Mouse (Mus musculus): ENCODE data around the gene Slc16a12.
"Not testable (repeated sequence)": the region's sequence is repeated elsewhere in the genome, so short reads cannot be mapped to it uniquely, and the experiment has no call there.

The Slc16a12 gene

DNA sequence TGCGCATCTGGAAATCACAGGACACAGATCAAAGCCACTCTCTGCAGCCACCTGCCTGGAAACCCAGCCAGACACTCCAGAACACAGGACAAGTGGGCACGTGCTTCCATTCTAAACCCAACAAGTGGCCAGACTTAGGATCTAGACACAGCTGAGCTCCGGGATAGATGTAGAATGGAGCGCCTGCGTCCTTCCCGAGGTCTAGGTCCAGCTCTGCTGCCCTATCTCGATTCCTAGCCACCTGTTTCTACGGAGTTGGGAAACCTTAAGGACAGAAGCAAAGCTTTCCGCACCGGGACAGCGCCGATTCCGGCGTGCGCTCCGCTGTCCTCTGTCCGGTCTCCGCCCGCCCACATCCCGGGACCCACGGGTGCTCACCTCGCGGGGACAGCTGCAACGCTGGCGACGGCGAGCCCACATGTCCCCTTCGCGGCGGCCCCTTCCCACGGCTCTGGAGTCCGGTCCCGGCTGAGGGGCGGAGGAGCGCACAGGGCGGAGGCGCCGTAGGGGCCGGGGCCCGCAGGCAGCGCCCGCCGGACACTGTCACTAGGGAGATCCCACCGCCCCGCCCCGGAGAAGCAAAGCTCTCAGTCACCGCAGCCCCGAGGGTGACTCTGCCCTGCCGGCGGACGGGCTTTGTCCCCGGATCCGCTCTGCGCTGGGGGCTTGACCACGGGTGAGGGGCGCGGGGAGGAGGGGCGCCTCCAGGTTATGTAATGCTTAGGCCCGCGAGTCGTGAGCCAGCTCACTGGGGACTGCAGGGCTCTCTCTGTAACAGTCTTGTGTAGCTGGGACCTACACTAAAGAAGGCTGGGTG, at the start of gene Slc16a12:
Slc16a12 (minus strand) TSS at position 602 of the 817 bp plus-strand sequence.
- peak; percentile 66 for DNase-seq

DNA sequence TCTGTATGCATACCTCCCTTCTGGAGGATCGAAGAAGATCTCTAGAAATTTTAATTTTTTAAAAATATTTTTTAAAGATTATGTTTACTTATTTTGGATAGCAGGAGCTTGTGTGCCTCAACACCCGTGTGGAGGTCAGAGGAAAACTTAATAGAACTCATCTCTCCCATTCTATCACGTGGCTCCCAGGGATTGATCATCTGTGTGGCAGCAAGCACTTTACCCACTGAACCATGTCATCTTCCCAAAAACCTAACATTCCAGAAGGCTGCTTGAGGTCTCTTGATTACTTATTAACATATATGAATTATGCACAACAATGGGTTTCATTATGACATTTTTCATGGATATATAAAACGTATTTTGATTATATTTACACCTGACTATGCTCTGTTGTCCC, 49.3 kb upstream of the Slc16a12 start:
- no peak for DNase-seq

DNA sequence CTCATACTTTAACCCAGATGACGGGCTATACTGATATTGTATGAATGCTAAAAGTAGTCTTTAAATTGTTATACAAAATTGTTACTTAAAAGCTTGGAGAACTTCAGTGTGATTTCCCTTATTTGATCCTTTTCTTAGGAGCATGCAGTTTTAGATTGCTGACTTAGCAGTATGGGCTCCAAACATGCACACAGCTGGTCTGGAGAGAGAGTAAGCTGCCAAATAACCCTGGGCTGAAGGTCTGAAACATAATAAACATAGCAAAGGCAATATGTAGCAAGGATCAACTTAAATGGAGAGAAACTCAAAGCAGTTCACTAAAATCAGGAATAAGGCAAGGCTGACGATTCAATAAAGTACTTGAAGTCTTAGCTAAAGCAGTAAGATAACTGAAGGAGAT, 35.4 kb upstream of the Slc16a12 start:
- DNase-seq = no peak

DNA sequence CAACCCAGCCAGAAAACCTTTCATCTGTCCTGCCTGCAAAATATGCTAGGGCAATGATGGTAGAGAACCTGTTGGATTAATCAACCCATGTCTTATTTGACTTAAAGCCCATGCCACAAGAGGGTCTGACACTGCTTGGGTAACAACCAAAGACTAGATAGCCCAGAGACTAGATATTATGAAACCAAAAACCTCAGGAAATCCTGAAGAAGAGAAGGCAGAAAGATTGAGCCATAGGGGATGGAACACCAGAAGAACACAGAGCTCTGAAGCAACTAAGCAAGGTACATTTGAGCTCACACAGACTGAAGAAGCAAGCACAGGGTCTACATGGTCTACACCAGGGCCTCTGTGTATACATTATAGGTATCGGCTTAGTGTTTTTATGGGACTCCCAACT, 31.9 kb upstream of the Slc16a12 start:
- DNase-seq = no peak

DNA sequence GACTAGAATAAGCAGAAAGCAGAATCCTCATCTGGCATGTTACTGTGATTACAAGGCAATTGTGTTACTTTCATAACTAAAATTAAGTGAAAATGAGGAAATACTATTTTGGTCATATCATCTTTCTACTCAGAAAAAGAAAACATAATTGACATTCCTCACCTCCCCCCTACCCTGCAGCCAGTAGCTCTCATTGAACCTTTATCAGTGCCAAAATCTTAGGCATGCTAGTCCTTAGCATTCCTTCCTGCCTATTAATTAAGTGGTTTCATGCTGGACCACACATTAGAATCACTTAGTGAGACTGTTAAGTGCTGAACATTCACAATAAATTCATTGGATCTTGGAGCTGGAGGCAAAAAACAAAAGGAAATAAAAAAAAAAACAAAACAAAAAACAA, 31.0 kb upstream of the Slc16a12 start:
- no peak for DNase-seq

DNA sequence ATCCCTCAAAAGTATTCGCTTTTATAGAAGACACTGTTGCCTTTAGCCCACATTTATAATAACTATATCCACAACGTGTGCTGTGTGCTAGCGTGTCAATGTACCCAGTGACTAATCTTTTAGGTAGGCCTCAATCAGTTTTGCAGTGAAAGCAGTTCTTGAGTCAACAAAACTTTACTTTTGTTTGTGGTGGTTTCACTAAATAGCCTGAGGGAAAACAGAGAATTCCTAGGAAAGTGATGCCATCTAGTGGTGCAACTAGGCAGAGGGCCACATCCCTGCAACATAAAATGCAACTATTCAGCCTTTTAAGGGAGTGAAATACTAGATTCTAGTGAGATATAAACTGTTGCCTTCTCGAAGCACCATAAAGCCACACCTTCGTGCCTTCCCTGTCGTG, 25.7 kb upstream of the Slc16a12 start:
- DNase-seq = peak; percentile 73

DNA sequence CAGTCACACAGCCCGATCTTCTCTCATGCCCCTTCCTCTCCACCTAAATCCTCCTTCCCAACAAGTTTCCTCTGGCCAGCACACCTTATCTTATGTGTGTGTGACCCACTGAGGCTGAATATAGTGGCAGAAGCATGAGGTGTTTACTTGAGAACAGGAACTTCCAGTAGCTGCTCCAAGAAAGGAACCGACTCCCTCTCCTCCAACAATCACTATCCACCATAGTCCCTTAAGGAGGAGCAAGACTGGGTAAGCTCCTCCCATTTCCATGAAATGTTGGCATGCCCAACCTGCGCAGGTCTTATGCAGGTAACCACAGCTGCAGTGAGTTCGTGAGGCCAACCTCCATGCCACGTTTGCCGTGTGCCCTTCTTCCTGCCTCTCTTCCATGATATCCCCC, 23.7 kb upstream of the Slc16a12 start:
- DNase-seq = no peak

DNA sequence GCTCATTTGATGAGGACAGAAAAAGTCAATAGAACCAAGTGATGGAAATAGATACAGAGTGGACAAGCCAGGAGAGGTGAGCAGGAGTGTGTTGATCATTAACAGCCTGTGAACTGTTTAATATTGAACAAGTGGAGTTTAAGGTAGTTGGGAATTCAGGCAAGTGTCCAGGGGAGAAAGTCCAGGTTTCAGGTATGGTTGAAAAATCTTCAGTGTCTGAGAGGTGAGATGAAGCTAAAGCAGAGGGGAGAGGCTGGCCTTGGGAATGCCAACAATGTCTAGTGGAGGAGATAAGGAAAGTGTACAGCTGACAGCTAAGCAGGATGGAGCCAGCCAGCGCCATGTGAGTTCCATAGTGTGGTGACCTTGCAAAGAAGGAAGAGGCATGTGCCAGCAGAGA, 11.7 kb upstream of the Slc16a12 start:
- DNase-seq = no peak

DNA sequence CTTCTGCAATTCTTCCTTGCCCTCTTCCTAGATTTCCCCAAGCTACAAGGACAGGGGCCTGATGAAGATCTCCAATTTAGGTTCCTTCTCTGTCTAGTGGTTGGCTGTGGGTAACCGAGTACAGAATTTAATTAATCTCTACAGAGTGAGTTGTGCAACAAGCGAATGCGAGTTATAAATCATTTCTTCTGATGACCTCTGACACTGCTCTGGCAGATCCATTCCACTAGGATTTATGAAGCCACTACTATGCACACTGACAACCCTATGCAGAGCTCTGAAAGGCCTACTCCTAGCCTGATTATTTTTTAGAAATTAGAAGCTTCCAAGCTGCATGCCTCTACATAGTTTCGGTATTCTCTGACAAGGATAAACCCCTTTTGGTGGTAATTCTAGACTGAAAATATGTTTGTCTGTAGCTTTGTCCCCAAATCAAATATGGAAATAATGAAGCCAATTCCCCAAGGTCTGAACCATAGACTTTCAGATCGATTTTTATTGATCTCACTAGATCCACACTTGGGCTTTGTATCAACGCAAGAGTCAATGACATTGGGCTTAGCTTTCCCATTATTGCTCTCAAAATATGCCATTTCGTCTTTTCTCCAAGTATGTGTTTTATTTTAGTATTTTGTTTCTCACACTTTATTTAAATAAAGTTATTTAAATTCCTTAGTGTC, 9.6 kb upstream of the Slc16a12 start:
- no peak for DNase-seq

DNA sequence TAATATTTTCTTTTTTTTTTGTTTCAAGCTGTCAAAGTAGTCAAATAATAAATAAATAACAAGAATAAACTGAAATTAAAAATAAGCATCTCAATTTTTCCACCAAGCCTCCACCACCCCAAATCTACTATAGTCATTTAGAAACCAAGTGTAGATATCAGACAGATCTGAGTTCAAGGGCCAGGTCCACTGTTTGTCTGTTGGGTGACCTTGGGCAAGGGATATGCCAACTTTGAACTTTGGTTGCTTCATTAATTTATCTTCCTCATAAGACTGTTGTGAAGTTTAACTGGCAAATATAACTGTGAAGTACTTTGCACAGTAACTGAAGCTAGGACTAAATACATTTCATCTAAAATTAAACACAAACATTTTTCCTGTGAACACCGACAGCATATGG, 8.6 kb upstream of the Slc16a12 start:
- DNase-seq = no peak

DNA sequence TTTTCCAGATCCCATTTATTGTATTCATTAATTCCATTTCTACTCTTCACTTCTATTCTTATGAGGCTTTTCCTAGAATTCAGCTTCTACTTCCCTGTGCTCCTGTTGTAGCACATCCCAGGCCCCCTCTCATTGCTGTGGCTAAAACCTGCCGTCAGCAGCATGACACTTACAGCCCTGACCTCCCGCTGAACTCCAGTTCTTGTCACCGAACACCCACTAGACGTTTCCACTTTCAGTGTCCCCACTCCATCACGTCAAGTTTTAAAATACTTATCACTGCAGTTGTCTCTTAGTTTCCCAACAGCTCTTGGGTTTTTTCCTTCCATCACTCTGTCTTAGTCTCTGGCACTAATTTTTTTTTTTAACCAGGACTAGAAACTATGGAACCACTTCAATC, 6.2 kb upstream of the Slc16a12 start:
- DNase-seq = peak; percentile 19

DNA sequence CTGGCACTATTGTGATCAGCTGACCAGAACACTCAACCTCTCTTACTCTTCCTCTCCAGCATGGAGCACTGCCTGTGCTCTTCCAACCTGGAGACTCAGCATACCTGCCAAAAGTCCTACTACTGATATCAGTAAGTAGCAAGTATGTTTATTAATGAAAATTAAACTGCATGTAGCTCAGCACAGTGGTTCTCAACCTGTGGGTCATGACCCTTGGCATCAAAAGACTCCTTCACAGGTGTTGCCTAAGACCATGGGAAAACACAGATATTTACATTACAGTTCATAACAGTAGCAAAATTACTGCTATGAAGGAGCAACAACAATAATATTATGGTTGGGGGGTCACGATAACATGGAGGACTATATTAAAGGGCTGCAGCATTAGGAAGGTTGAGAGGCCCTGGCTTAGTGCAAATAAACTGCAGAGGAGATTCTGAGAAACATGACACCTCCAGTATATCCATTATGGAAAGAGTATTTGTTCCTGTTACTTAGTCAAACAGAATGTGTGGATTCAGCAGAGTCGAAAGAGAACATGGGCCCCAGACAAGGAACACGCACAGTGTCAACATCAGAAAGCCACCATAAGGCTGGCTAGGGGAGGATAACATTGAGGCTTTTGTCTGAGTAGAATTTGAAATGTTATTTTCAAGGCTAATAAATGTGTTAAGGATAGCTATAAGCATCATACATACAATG, 5.5 kb upstream of the Slc16a12 start:
- no peak for DNase-seq

DNA sequence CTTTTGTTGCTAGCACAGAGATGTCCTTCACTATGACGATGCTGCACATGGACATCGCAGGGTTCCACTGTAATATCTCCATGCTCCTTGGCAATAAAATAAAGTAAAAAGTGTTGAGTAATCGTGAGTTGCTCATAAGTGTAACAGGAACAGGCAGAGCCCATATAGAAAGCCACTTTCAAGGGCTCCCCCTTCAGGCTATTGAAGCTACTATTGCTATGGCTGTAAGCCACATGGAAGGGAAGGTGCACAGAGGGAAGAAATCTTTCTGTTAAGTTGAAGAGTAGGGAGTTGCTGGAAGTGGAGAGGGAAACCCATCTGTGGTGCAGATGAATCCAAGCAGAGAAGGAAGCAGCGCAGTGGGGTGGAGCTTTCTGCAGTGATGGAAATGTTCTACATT, 4.1 kb upstream of the Slc16a12 start:
- DNase-seq = peak; percentile 31

DNA sequence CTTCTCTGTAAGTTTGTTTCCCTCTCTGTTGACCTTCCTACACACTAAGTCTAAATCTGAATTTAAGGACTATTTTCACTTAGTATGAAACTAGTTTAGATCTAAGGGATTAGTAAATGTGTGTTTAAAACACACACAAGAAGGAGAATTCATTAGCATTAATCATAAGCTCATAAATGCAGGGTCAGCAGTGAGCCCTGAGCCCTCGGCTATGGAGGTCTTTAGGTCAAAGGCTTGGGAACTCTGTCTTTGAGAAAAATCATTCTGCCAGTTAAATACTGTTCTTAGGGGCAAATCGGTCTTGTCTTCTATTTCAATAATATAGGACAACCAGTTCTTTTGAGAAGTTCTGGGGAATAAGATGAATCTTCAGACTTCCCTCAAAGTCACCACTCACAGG, 1.9 kb upstream of the Slc16a12 start:
- no peak for DNase-seq

DNA sequence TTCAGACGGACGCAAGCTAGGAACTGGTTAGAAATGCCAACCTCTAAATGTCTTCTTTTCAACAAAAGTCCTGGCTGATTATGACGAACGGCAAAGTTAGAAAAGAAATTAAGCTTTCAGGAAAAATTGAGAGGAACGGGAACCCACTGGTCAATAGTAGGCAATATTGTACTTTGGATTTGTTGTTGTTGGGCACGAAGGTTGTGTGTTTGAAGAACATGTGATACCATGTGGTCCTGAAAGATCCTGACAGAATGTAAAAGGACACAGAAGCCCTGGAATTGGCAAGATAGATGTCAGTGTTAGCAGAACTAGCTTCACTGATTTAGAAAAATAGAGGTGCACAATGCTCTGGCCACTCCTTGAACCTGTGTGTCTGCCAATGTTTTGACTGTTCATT, 880 bp upstream of the Slc16a12 start:
- DNase-seq = not testable (repeated sequence)

DNA sequence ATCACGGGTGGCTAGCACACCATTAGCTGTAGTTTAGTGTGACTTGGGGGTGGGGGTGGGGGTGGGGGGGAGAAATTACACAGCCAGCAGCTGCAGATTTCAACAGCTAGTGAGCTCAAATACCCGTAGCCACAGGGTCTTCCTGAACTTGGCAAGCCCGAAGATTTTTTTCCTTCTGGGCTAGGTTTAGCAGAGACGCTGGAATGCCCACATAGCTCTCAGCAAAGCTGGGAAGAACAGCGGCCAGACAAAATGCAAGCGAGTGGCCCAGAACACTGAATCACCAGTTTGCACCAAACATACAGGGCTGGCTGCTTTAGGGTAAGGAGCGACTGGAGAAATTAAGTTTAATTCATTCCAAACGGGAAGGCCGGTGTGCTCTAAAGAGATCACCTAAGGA, 888 bp downstream of the Slc16a12 start:
- DNase-seq = peak; percentile 37

DNA sequence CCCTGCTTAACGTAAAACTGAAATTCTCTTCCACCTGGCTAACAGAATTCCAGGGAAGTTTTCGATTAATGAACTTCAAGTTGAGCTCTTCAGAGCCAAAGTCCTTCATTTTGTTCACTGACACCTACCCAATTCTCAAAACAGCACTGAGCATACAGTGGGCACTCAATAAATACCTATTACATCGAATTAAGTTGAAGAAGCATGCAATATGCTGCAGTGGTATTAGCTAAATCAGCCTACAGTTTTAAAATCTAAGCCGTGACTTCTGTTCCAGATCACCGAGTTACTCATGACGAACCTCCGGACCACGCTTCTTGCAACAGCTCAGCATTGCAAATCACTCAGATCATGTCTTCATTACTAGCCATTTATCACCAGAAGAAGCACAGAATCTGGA, 2.1 kb downstream of the Slc16a12 start:
- no peak for DNase-seq

DNA sequence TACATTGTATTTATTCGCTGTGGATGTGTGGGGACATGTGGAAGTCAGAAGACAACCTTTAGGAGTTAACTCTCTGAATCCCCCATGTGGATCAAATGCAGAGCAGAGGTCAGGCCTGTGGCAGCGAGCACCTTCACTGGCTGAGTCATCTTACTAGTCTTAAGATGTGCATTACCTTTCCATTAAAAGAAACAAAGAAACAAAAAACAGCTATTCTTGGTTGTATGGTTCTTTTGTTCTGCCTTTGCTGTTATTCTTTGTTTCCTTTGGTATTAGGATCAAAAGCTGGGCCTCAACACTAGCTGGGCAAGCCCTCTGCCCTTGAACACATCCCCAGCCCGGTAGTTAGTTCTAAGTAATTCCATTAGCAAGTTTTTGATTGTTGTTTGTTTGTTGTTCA, 9.2 kb downstream of the Slc16a12 start:
- no peak for DNase-seq

DNA sequence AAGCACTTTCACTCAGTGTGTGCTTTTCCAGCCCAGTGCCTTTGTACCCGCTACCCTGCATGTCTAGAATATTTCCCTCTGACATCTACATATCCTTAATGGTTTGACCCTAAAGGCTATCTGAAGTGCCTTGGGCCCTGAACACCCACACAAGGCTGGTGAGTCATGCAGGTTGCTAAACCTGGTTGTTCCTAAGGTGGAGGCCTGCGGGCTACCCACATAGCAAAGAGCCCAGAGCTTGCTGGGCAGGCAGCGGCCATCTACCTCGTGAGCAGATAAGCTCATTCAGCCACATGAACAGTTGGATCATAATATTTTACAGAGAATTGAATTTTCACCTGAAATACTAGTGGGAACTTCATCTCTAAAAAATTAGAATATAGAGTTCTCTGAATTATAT, 11.2 kb downstream of the Slc16a12 start:
- DNase-seq = no peak

DNA sequence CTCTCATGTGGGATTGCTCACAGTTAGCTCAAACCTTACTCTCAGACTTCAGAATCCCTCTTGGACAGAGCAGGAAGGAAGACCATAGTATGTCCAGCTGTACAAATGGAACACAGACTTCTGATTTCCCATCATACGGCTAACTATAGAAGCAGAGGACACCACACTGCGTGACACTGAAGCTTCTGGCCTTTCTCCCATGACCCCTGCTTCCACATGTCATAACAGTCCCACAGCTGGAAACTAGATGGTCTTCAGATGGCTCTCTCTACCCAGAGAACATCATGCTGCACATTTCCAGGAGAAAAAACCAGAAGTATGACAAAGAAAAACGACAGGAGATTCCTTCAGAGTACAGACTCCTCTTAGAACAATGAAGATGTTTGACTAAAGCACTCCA, 14.1 kb downstream of the Slc16a12 start:
- DNase-seq = no peak

DNA sequence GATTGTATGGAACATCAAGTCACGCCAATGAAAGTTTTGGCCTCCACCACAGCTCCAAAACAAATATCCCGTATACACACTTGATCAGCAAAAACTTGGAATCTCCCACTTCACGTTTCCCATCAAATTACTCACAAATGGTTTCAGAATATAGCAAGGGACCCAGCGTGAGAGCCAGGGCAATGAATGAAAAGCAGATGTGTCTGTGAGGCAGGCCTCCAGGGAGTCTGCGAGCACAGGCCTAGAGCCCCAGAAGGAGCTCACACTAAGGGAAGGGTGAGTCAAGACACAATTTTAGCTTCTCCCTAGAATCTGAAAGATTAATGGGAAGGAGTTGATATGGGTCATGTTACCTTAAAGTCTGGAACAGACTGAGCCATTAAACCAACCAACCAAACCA, 15.7 kb downstream of the Slc16a12 start:
- DNase-seq = no peak

DNA sequence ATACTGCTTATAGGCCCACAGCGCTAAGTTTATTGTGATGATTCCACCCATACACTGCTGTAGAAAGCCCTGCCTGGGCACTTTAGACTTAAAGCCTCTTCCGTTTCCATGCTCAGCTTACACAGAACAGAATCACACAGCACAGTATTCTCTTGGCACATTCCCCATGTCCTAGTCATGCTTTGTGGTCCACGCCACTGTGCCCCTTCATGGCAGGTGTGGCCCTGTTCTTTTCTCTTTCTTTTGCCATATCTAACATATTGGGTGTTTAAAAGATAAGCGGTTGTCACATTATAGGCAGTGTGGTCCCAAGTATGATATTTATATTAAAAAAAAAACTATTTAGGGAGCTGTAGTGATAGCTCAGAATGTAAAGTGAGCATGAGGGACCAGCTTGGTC, 16.5 kb downstream of the Slc16a12 start:
- no peak for DNase-seq

DNA sequence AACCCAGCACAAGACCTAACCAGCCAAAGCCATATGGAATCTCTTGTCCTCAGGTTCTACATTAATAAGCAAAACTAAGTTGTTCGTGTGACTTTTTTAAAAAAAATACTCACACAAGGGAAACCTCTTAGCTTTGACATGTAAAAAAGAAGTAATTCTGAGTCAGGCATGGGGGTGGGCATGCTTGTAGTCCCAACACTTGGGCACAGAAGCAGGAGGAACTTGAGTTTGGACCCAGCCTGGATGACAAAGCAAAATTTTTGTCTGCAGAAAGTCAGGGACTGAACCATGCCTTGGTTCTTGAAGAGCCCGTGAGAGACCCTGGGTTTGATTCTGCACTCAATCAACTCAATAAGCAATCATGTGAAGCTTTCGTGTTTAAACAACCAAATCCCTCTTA, 17.6 kb downstream of the Slc16a12 start:
- DNase-seq = no peak

Measured in embryo, embryonic 11 days (tissue).